Mouse (Mus musculus): Measurements from ENCODE around the gene L3mbtl4. TPM values are rescaled to one million over a fixed set of nuclear protein-coding genes. Genes with fewer than 3 reads are reported as not detected.
"Not testable (repeated sequence)": the region's sequence is repeated elsewhere in the genome, so short reads cannot be mapped to it uniquely, and the experiment has no call there.

The L3mbtl4 gene
- polyA plus RNA-seq, 1 experiment from 2014 or later = 0.32 TPM

GRCm38 (mm10) chr17:68461471-68461870 lies 187.9 kb downstream of the L3mbtl4 start:
- Histone ChIP-seq H3K4me1 (ENCODE audit: insufficient read depth) (no peaks in the 10 kb centered on the region), H3K4me2 (no peak overlapping the region), H3K4me3 (ENCODE audit: low read depth, low read length) (no peak overlapping the region), H3K36me3 (ENCODE audit: insufficient read depth) (no peaks in the 10 kb centered on the region), H3K9ac (no peak overlapping the region), H3K27me3 (ENCODE audit: insufficient read depth, low read length) (no peaks in the 10 kb centered on the region), H3K27ac (ENCODE audit: low read depth) (no peak overlapping the region), H3K9me3 (ENCODE audit: low read depth, low read length) (no peaks in the 10 kb centered on the region)
- ATAC-seq (ENCODE audit: insufficient read depth) (no peak), DNase-seq (no peak)
- TF ChIP-seq CTCF (IDR thresholded peaks at IDR 0.05; ENCODE audit: low read depth) = no peak
- WGBS = 86% methylated on average over 5 of the region's 5 CpGs

GRCm38 (mm10) chr17:68467311-68467710 lies 193.7 kb downstream of the L3mbtl4 start:
- DNase-seq = no peak
- H3K9ac ChIP-seq = no peak overlapping the region
- H3K9me3 ChIP-seq (ENCODE audit: low read depth, low read length) = no peaks in the 10 kb centered on the region
- H3K27ac ChIP-seq (ENCODE audit: low read depth) = no peak overlapping the region
- no peaks in the 10 kb centered on the region for H3K36me3 ChIP-seq (ENCODE audit: insufficient read depth)
- WGBS = 29% methylated on average over 1 of the region's 1 CpGs
- no peak overlapping the region for H3K4me3 ChIP-seq (ENCODE audit: low read depth, low read length)
- no peak for TF ChIP-seq CTCF (IDR thresholded peaks at IDR 0.05; ENCODE audit: low read depth)
- H3K27me3 ChIP-seq (ENCODE audit: insufficient read depth, low read length) = no peaks in the 10 kb centered on the region
- ATAC-seq (ENCODE audit: insufficient read depth) = no peak
- no peaks in the 10 kb centered on the region for H3K4me1 ChIP-seq (ENCODE audit: insufficient read depth)
- H3K4me2 ChIP-seq = no peak overlapping the region

- peak; percentile 54; the same call in 1 of the 2 replicates for ATAC-seq (ENCODE audit: insufficient read depth)
- no peaks in the 10 kb centered on the region for H3K4me1 ChIP-seq (ENCODE audit: insufficient read depth)
- peak; percentile 22 for DNase-seq
- no peak for TF ChIP-seq CTCF (IDR thresholded peaks at IDR 0.05; ENCODE audit: low read depth)
- no peaks in the 10 kb centered on the region for H3K27me3 ChIP-seq (ENCODE audit: insufficient read depth, low read length)
- no peaks in the 10 kb centered on the region for H3K36me3 ChIP-seq (ENCODE audit: insufficient read depth)
- no peak overlapping the region for H3K9ac ChIP-seq
- WGBS = 24% methylated on average over 4 of the region's 4 CpGs
- H3K4me2 ChIP-seq = no peak overlapping the region
- no peak overlapping the region for H3K4me3 ChIP-seq (ENCODE audit: low read depth, low read length)
- no peaks in the 10 kb centered on the region for H3K9me3 ChIP-seq (ENCODE audit: low read depth, low read length)
- no peak overlapping the region for H3K27ac ChIP-seq (ENCODE audit: low read depth)
These were observed 216.6 kb downstream of the L3mbtl4 start for GRCm38 (mm10) chr17:68490065-68490691.

GRCm38 (mm10) chr17:68492231-68492630 lies 218.6 kb downstream of the L3mbtl4 start:
- 80% methylated on average over 3 of the region's 3 CpGs for WGBS
- Histone ChIP-seq H3K27me3 (ENCODE audit: insufficient read depth, low read length) (no peaks in the 10 kb centered on the region), H3K36me3 (ENCODE audit: insufficient read depth) (no peaks in the 10 kb centered on the region), H3K4me1 (ENCODE audit: insufficient read depth) (no peaks in the 10 kb centered on the region), H3K9me3 (ENCODE audit: low read depth, low read length) (no peaks in the 10 kb centered on the region), H3K9ac (no peak overlapping the region), H3K27ac (ENCODE audit: low read depth) (no peak overlapping the region), H3K4me2 (no peak overlapping the region), H3K4me3 (ENCODE audit: low read depth, low read length) (no peak overlapping the region)
- TF ChIP-seq CTCF (IDR thresholded peaks at IDR 0.05; ENCODE audit: low read depth) = no peak
- ATAC-seq (ENCODE audit: insufficient read depth) (no peak), DNase-seq (no peak)

- not testable (repeated sequence) for H3K4me3 ChIP-seq (ENCODE audit: low read depth, low read length); H3K4me2 ChIP-seq; H3K4me1 ChIP-seq (ENCODE audit: insufficient read depth); ATAC-seq (ENCODE audit: insufficient read depth); H3K9ac ChIP-seq; H3K27me3 ChIP-seq (ENCODE audit: insufficient read depth, low read length); H3K27ac ChIP-seq (ENCODE audit: low read depth); H3K9me3 ChIP-seq (ENCODE audit: low read depth, low read length); H3K36me3 ChIP-seq (ENCODE audit: insufficient read depth); DNase-seq
- 88% methylated on average over 2 of the region's 4 CpGs for WGBS
These were observed 229.4 kb downstream of the L3mbtl4 start for GRCm38 (mm10) chr17:68502998-68503397.

GRCm38 (mm10) chr17:68559698-68560097 lies 286.1 kb downstream of the L3mbtl4 start:
- Histone ChIP-seq H3K9me3 (ENCODE audit: low read depth, low read length) (no peaks in the 10 kb centered on the region), H3K27me3 (ENCODE audit: insufficient read depth, low read length) (no peaks in the 10 kb centered on the region), H3K27ac (ENCODE audit: low read depth) (no peak overlapping the region), H3K4me3 (ENCODE audit: low read depth, low read length) (no peak overlapping the region), H3K4me2 (no peak overlapping the region), H3K4me1 (ENCODE audit: insufficient read depth) (no peaks in the 10 kb centered on the region), H3K9ac (no peak overlapping the region), H3K36me3 (ENCODE audit: insufficient read depth) (no peaks in the 10 kb centered on the region)
- no peak for ATAC-seq (ENCODE audit: insufficient read depth)
- DNase-seq = no peak
- 68% methylated on average over 9 of the region's 9 CpGs for whole genome bisulfite sequencing
- TF ChIP-seq CTCF (IDR thresholded peaks at IDR 0.05; ENCODE audit: low read depth) = no peak

- H3K9ac ChIP-seq = no peak overlapping the region
- 48% methylated on average over 1 of the region's 1 CpGs for WGBS
- H3K9me3 ChIP-seq (ENCODE audit: low read depth, low read length) = no peaks in the 10 kb centered on the region
- H3K4me1 ChIP-seq (ENCODE audit: insufficient read depth) = no peaks in the 10 kb centered on the region
- H3K4me3 ChIP-seq (ENCODE audit: low read depth, low read length) = no peak overlapping the region
- no peaks in the 10 kb centered on the region for H3K27me3 ChIP-seq (ENCODE audit: insufficient read depth, low read length)
- DNase-seq (no peak), ATAC-seq (ENCODE audit: insufficient read depth) (no peak)
- no peak overlapping the region for H3K27ac ChIP-seq (ENCODE audit: low read depth)
- H3K4me2 ChIP-seq = no peak overlapping the region
- no peak for TF ChIP-seq CTCF (IDR thresholded peaks at IDR 0.05; ENCODE audit: low read depth)
- no peaks in the 10 kb centered on the region for H3K36me3 ChIP-seq (ENCODE audit: insufficient read depth)
These were observed 286.7 kb downstream of the L3mbtl4 start for GRCm38 (mm10) chr17:68560264-68560663.

Data from lung, embryonic 14.5 days (tissue).